Mouse (Mus musculus) ES-Bruce4 (cell line): ENCODE data around the gene Sgsm3. TPM values are rescaled to one million over a fixed set of nuclear protein-coding genes. Genes with fewer than 3 reads are reported as not detected.

ENCODE experiments used
- H3K27ac ChIP-seq: 2 replicates; pipeline ENCODE4 v1.5.1; 2012; ENCODE audit warnings: low read length, inconsistent platforms; ENCODE audit not compliant: insufficient read depth
- H3K27me3 ChIP-seq: 2 replicates; pipeline ENCODE4 v1.6.1; 2012; ENCODE audit warnings: mild to moderate bottlenecking, low read length, inconsistent platforms; ENCODE audit not compliant: control insufficient read depth, poor library complexity, insufficient read depth, severe bottlenecking
- H3K36me3 ChIP-seq: 2 replicates; pipeline ENCODE4 v1.6.1; 2012; ENCODE audit warnings: inconsistent platforms, mild to moderate bottlenecking, low read length, moderate library complexity; ENCODE audit not compliant: control insufficient read depth, poor library complexity, insufficient read depth, severe bottlenecking
- H3K4me1 ChIP-seq: one replicate; pipeline ENCODE4 v1.8.1; 2011; ENCODE audit warnings: low read length; ENCODE audit not compliant: control insufficient read depth, insufficient read depth
- H3K4me3 ChIP-seq: 2 replicates; pipeline ENCODE4 v1.5.1; 2011; ENCODE audit warnings: low read depth, mild to moderate bottlenecking, low read length
- H3K9ac ChIP-seq: 2 replicates; pipeline ENCODE4 v1.6.1; 2012; ENCODE audit warnings: low read depth, mild to moderate bottlenecking, inconsistent platforms; ENCODE audit not compliant: poor library complexity, severe bottlenecking
- H3K9me3 ChIP-seq: replicated peaks from 2 replicates; pipeline ENCODE4 v1.6.1; 2012; ENCODE audit warnings: mild to moderate bottlenecking, low read length, inconsistent platforms; ENCODE audit not compliant: control insufficient read depth, poor library complexity, insufficient read depth, severe bottlenecking
- CTCF ChIP-seq: IDR thresholded peaks from one replicate; pipeline ENCODE4 v1.8.1; 2011; ENCODE audit warnings: low read depth, low read length
- EP300 ChIP-seq: IDR thresholded peaks from 2 replicates; pipeline ENCODE4 v1.6.1; 2011; ENCODE audit warnings: low read depth, low read length; ENCODE audit not compliant: insufficient read depth
- POLR2A ChIP-seq: IDR thresholded peaks from one replicate; pipeline ENCODE4 v1.8.1; 2011; ENCODE audit warnings: low read length; ENCODE audit not compliant: insufficient read depth
- polyA plus RNA-seq: library from polyadenylated mRNA; stranded (reverse); fragments of >200 nt; gene quantifications from 2 replicates; pipeline ENCODE4 v1.2.4, GENCODE M21; 2011; ENCODE audit warnings: low read depth; ENCODE audit not compliant: missing spikeins, insufficient read depth, insufficient read length

Gene Sgsm3
- polyA plus RNA-seq, 1 experiment: 18.0 TPM

DNA sequence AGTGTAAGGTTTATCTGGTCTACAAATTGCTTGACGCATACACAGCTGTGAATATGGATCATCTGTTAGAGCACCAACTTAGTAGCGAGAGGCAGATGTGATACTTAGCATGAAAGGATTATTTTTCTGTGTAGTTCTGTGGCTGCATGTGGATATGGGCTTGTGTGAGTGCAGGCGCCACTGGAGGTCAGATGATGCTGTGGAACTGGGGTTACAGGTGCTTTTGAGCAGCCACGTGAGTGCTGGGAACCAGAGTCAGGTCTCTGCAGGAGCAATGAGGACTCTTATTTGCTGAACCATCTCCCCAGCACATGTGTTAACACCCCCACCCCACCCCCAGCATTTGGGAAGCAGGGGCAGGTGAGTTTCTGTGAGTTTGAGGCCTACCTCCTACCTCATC lies 28.1 kb upstream of the Sgsm3 start:
- no peak for TF ChIP-seq EP300
- Histone ChIP-seq H3K9ac (peak overlapping the region; percentile 63), H3K27ac (no peak overlapping the region)

DNA sequence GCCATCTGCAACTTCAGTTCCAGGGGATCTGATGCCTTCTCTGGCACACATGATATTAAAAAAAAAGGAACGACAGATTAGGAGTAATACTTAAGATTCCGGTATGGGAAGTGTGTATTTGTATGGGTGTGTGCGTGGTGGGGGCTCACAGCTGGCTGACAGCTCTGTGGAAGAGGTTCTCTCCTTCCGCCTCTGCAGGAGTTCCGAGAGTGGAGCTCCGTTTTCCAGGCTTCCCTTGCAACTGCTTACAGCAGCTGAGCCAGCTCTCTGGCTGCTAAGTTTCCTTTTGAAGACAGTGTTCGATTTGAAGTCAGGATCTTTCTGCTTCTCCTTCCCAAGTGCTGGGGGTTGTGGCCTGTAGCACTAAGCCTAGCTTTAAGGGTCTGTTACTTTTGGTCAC lies 27.5 kb upstream of the Sgsm3 start:
- Histone ChIP-seq H3K4me1 (no peaks in the 10 kb centered on the region), H3K36me3 (peaks cover 29% of the 10 kb centered on the region), H3K9me3 (no peaks in the 10 kb centered on the region), H3K27ac (no peak overlapping the region), H3K4me3 (no peak overlapping the region), H3K27me3 (no peaks in the 10 kb centered on the region), H3K9ac (no peak overlapping the region)
- TF ChIP-seq POLR2A: no peak
- no peak for TF ChIP-seq EP300
- TF ChIP-seq CTCF: no peak

More for the DNA sequence above, 28.1 kb upstream of the Sgsm3 start:
- no peaks in the 10 kb centered on the region for H3K4me1 ChIP-seq
- H3K4me3 ChIP-seq: peak overlapping the region; percentile 87
- H3K36me3 ChIP-seq: peaks cover 24% of the 10 kb centered on the region
- no peaks in the 10 kb centered on the region for H3K9me3 ChIP-seq
- H3K27me3 ChIP-seq: no peaks in the 10 kb centered on the region

DNA sequence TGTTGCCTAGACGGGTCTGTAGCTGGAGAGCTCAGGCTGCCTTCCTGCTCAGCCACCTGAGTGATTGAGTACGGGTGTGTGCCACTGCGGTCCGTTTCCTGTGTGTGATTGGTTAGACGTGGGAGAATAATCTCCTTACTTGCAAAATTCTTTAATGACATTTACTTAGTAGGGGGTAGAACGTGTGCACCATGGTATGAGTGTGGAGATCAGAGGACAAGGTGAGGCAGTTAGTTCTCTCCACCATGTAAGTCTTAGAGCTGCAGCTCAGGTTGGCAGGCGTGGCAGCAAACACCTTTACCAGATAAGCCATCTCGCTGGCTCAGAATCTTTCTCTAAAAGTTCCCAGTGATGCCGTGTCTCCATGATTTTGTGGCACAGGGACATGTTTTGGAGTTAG lies 23.6 kb upstream of the Sgsm3 start:
- Histone ChIP-seq H3K9ac (no peak overlapping the region), H3K9me3 (no peaks in the 10 kb centered on the region), H3K27ac (no peak overlapping the region), H3K36me3 (peaks cover 57% of the 10 kb centered on the region), H3K27me3 (no peaks in the 10 kb centered on the region), H3K4me3 (no peak overlapping the region), H3K4me1 (no peaks in the 10 kb centered on the region)
- TF ChIP-seq POLR2A: no peak
- no peak for TF ChIP-seq EP300
- no peak for TF ChIP-seq CTCF

DNA sequence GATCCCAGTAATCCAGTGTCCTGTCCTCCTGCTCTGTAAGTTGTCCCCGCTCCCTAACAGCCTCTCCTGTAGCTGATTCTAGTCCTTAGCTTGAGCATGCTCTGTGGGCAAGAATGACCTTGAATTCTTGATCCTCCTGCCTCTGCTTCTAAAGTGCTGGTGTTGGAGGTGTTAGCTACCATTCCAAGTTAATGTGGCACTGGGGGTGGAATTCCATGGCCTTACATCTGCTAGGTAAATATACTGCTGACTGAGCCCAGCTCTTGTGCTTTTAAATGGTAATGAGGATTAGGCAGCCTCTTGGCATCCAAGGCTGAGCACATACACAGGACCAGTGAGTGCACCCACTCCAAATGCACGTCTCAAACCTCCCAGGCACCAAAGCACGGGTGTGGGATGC lies 22.7 kb upstream of the Sgsm3 start:
- no peaks in the 10 kb centered on the region for H3K27me3 ChIP-seq
- no peak overlapping the region for H3K9ac ChIP-seq
- no peaks in the 10 kb centered on the region for H3K9me3 ChIP-seq
- no peak overlapping the region for H3K4me3 ChIP-seq
- peaks cover 64% of the 10 kb centered on the region for H3K36me3 ChIP-seq
- H3K4me1 ChIP-seq: no peaks in the 10 kb centered on the region
- no peak for TF ChIP-seq CTCF
- no peak for TF ChIP-seq EP300
- TF ChIP-seq POLR2A: no peak
- H3K27ac ChIP-seq: no peak overlapping the region

DNA sequence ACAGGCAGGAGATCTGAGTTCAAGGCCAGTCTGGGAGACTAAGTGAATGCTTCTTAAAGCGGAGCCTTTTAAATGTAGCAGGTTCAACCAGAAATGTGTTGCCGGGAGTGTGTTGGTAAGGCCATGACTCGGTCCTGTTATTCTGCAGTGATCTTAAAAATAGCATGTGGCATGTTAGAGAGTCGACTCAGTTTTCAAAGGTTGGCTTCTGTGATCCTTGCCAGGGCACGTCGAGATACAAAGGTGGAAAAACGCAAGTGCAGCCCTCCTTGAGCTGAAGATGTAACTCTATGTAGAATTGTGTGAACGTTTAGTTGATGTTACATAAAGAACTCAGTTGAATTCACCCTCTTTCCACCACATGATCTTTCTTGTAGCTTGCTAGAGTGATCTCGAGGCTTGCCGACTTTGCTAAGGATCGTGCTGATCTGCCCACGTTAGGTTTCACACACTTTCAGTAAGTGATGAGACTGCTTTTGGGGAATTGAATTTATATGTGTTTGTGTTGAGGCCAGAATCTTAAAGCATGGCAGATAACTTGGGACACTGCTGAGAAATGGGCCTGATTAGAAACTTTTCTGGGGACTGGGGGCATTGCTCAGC lies 21.6 kb upstream of the Sgsm3 start:
- no peaks in the 10 kb centered on the region for H3K4me1 ChIP-seq
- H3K27me3 ChIP-seq: no peaks in the 10 kb centered on the region
- no peaks in the 10 kb centered on the region for H3K9me3 ChIP-seq
- peaks cover 71% of the 10 kb centered on the region for H3K36me3 ChIP-seq
- no peak overlapping the region for H3K9ac ChIP-seq
- TF ChIP-seq CTCF (no peak), EP300 (no peak), POLR2A (no peak)
- H3K27ac ChIP-seq: no peak overlapping the region
- H3K4me3 ChIP-seq: no peak overlapping the region

DNA sequence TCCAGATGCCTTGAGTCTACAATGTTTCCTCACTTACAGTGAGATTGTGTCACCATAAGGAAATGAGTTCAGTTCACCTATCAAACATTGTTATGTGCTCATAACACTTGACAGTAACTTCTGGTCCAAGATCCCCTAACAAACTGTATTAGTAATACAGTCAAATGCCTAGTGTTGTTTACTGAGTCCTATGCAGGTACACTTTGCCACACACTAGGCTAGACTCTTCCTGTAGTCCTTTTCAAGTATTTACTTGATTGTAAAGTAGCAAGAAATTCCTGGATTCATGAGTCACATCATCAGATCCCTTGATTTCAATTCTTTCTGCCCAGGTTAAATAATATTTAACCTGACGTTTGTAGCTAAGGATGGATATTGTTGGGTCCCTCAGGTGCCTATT lies 8.2 kb upstream of the Sgsm3 start:
- no peaks in the 10 kb centered on the region for H3K9me3 ChIP-seq
- H3K4me1 ChIP-seq: no peaks in the 10 kb centered on the region
- no peaks in the 10 kb centered on the region for H3K27me3 ChIP-seq
- peaks cover 41% of the 10 kb centered on the region for H3K36me3 ChIP-seq
- TF ChIP-seq EP300: no peak
- no peak for TF ChIP-seq CTCF
- TF ChIP-seq POLR2A: no peak
- no peak overlapping the region for H3K4me3 ChIP-seq
- H3K9ac ChIP-seq: no peak overlapping the region
- H3K27ac ChIP-seq: no peak overlapping the region

DNA sequence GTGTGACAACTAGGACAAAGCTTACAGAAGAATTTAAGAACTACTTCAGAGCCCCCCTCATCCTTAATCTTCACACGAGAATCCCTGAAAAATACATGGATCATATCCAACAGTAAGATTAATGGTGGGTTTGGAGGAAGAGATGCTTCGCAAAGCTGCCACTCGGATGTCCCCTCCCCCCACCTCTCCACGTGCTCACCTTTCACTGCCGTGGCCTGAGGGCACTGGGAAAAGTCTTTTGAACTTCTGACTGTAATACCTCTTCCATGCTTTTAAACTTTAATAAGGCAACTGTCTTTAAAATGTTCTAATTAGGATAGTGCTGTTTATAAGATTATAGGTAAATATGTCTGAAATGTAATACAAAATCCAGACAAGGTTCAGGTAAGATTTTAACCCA lies 3.3 kb upstream of the Sgsm3 start:
- H3K27ac ChIP-seq: no peak overlapping the region
- peaks cover 5% of the 10 kb centered on the region; the same call in 1 of the 2 replicates for H3K36me3 ChIP-seq
- no peaks in the 10 kb centered on the region for H3K9me3 ChIP-seq
- H3K4me1 ChIP-seq: no peaks in the 10 kb centered on the region
- TF ChIP-seq POLR2A: no peak
- no peak overlapping the region for H3K9ac ChIP-seq
- H3K27me3 ChIP-seq: no peaks in the 10 kb centered on the region
- no peak overlapping the region for H3K4me3 ChIP-seq
